Mouse (Mus musculus) cerebellum, adult 2 months (tissue): ENCODE data around the gene Rec114.

ENCODE experiments used
- CTCF ChIP-seq: fragments of 200-500 bp; IDR thresholded peaks from 2 replicates; pipeline ENCODE4 v1.5.1; 2011; ENCODE audit warnings: low read depth, mild to moderate bottlenecking, control low read depth, low read length, moderate library complexity, borderline replicate concordance; ENCODE audit not compliant: insufficient read depth
- POLR2A ChIP-seq: fragments of 200-500 bp; IDR thresholded peaks from 2 replicates; pipeline ENCODE4 v1.6.1; 2011; ENCODE audit warnings: low read length, control low read depth, borderline replicate concordance; ENCODE audit not compliant: insufficient read depth

GRCm38 (mm10) chr9:58769943-58770342 is 26.2 kb upstream of the Rec114 start:
- TF ChIP-seq CTCF (no peak), POLR2A (no peak)
